Mouse (Mus musculus) MEL (cell line): ENCODE data around the gene B830017H08Rik. TPM values are rescaled to one million over a fixed set of nuclear protein-coding genes. Genes with fewer than 3 reads are reported as not detected.

Source experiments
- DNase-seq: peaks from one replicate; pipeline ENCODE4 v3.0.0; 2011; ENCODE audit warnings: low read depth, low spot score
- H3K27ac ChIP-seq: 2 replicates; pipeline ENCODE4 v1.5.1; 2012; ENCODE audit warnings: low read depth, mild to moderate bottlenecking, control low read depth, low read length, moderate library complexity; ENCODE audit not compliant: control insufficient read depth
- H3K27me3 ChIP-seq, 2 experiments: fragments of 150-350 bp in 1 of 2; sonication (generic) in 1 of 2; 2 replicates each; pipeline ENCODE4 v1.6.1; 2012; ENCODE audit warnings: low read length in 2 of 2, mild to moderate bottlenecking in 2 of 2, improper control_type of control experiment in 1 of 2, moderate library complexity in 1 of 2; ENCODE audit not compliant: insufficient read depth in 2 of 2, control insufficient read depth in 1 of 2
- H3K36me3 ChIP-seq, 2 experiments: 2 replicates each; pipeline ENCODE4 v1.6.1; 2012 to 2014; ENCODE audit warnings: low read length in 2 of 2, improper control_type of control experiment in 1 of 2, inconsistent platforms in 1 of 2, mild to moderate bottlenecking in 1 of 2; ENCODE audit not compliant: insufficient read depth in 2 of 2, control insufficient read depth in 1 of 2
- H3K4me1 ChIP-seq, 2 experiments: fragments of 150-350 bp in 1 of 2; sonication (generic) in 1 of 2; 2 replicates each; pipeline ENCODE4 v1.6.1; 2012; ENCODE audit warnings: low read length in 2 of 2, improper control_type of control experiment in 1 of 2, mild to moderate bottlenecking in 1 of 2; ENCODE audit not compliant: insufficient read depth in 2 of 2, control insufficient read depth in 1 of 2
- H3K4me3 ChIP-seq, 2 experiments: fragments of 150-350 bp in 1 of 2; sonication (generic) in 1 of 2; 2 replicates each; pipeline ENCODE4 v1.5.1; 2012; ENCODE audit warnings: low read depth in 2 of 2, low read length in 2 of 2, mild to moderate bottlenecking in 2 of 2, moderate library complexity in 2 of 2, control low read depth in 1 of 2, improper control_type of control experiment in 1 of 2; ENCODE audit not compliant: control insufficient read depth in 1 of 2, insufficient read depth in 1 of 2
- H3K79me2 ChIP-seq: 2 replicates; pipeline ENCODE4 v1.6.1; 2012; ENCODE audit warnings: mild to moderate bottlenecking, low read length, moderate library complexity; ENCODE audit not compliant: control insufficient read depth, poor library complexity, insufficient read depth
- H3K9ac ChIP-seq: 2 replicates; pipeline ENCODE4 v1.6.1; 2012; ENCODE audit warnings: low read depth, mild to moderate bottlenecking, control low read depth, low read length, moderate library complexity; ENCODE audit not compliant: control insufficient read depth, poor library complexity, severe bottlenecking
- H3K9me3 ChIP-seq: fragments of 150-350 bp; sonication (generic); replicated peaks from 2 replicates; pipeline ENCODE4 v1.6.1; 2012; ENCODE audit warnings: mild to moderate bottlenecking, low read length, improper control_type of control experiment, moderate library complexity; ENCODE audit not compliant: insufficient read depth
- CHD1 ChIP-seq: IDR thresholded peaks from 2 replicates; pipeline ENCODE4 v1.6.1; 2012; ENCODE audit warnings: low read depth, mild to moderate bottlenecking, inconsistent platforms, low read length, improper control_type of control experiment
- CHD2 ChIP-seq: IDR thresholded peaks from 2 replicates; pipeline ENCODE4 v1.6.1; 2011; ENCODE audit warnings: low read length, improper control_type of control experiment
- EP300 ChIP-seq, 2 experiments: IDR thresholded peaks; 2 replicates each; pipeline ENCODE4 v1.6.1; 2011; ENCODE audit warnings: improper control_type of control experiment in 2 of 2, low read length in 2 of 2, low read depth in 1 of 2, mild to moderate bottlenecking in 1 of 2
- ETS1 ChIP-seq: IDR thresholded peaks from 2 replicates; pipeline ENCODE4 v1.6.1; 2012; ENCODE audit warnings: low read depth, mild to moderate bottlenecking, inconsistent platforms, low read length, improper control_type of control experiment, moderate library complexity
- GABPA ChIP-seq: IDR thresholded peaks from 2 replicates; pipeline ENCODE4 v1.6.1; 2012; ENCODE audit warnings: low read depth, mild to moderate bottlenecking, inconsistent platforms, low read length, improper control_type of control experiment, moderate library complexity
- JUND ChIP-seq: IDR thresholded peaks from 2 replicates; pipeline ENCODE4 v1.6.1; 2011; ENCODE audit warnings: low read depth, mild to moderate bottlenecking, improper control_type of control experiment, low read length
- KAT2A ChIP-seq: conservative IDR thresholded peaks from 2 replicates; pipeline ENCODE4 v1.6.1; 2012; ENCODE audit warnings: low read depth, low read length, improper control_type of control experiment, inconsistent platforms
- MAFK ChIP-seq: IDR thresholded peaks from 2 replicates; pipeline ENCODE4 v1.6.1; 2011; ENCODE audit warnings: low read depth, mild to moderate bottlenecking, low read length, improper control_type of control experiment, borderline replicate concordance
- MAZ ChIP-seq: IDR thresholded peaks from 2 replicates; pipeline ENCODE4 v1.6.1; 2012; ENCODE audit warnings: low read depth, mild to moderate bottlenecking, inconsistent platforms, low read length, improper control_type of control experiment
- MXI1 ChIP-seq: IDR thresholded peaks from 2 replicates; pipeline ENCODE4 v1.6.1; 2011; ENCODE audit warnings: mild to moderate bottlenecking, low read depth, low read length, improper control_type of control experiment
- MYC ChIP-seq: IDR thresholded peaks from 2 replicates; pipeline ENCODE4 v1.6.1; 2011; ENCODE audit warnings: low read depth, mild to moderate bottlenecking, low read length, improper control_type of control experiment, moderate library complexity
- NRF1 ChIP-seq: IDR thresholded peaks from 2 replicates; pipeline ENCODE4 v1.6.1; 2014; ENCODE audit warnings: low read depth, mild to moderate bottlenecking, inconsistent platforms, low read length, improper control_type of control experiment, moderate library complexity; ENCODE audit not compliant: poor library complexity, insufficient read depth, severe bottlenecking
- POLR2A ChIP-seq, 2 experiments: IDR thresholded peaks; 2 replicates each; pipeline ENCODE4 v1.6.1; 2011 to 2012; ENCODE audit warnings: low read length in 2 of 2, mild to moderate bottlenecking in 2 of 2, control low read depth in 1 of 2, improper control_type of control experiment in 1 of 2, low read depth in 1 of 2, moderate library complexity in 1 of 2; ENCODE audit not compliant: control insufficient read depth in 1 of 2, insufficient read depth in 1 of 2, poor library complexity in 1 of 2
- POLR2AphosphoS2 ChIP-seq: IDR thresholded peaks from 2 replicates; pipeline ENCODE4 v1.6.1; 2011; ENCODE audit warnings: low read length, improper control_type of control experiment
- RAD21 ChIP-seq: IDR thresholded peaks from 2 replicates; pipeline ENCODE4 v1.6.1; 2011; ENCODE audit warnings: mild to moderate bottlenecking, low read depth, low read length, improper control_type of control experiment
- SIN3A ChIP-seq: IDR thresholded peaks from 2 replicates; pipeline ENCODE4 v1.6.1; 2012; ENCODE audit warnings: low read length, improper control_type of control experiment, inconsistent platforms
- SMC3 ChIP-seq: IDR thresholded peaks from 2 replicates; pipeline ENCODE4 v1.6.1; 2011; ENCODE audit warnings: low read depth, low read length, improper control_type of control experiment
- TBP ChIP-seq: IDR thresholded peaks from 2 replicates; pipeline ENCODE4 v1.8.0; 2011; ENCODE audit warnings: low read depth, low read length, improper control_type of control experiment
- TCF12 ChIP-seq: IDR thresholded peaks from 2 replicates; pipeline ENCODE4 v1.6.1; 2014; ENCODE audit warnings: low read depth, mild to moderate bottlenecking, inconsistent platforms, low read length, improper control_type of control experiment, moderate library complexity
- USF1 ChIP-seq: IDR thresholded peaks from 2 replicates; pipeline ENCODE4 v1.6.1; 2014; ENCODE audit warnings: low read depth, mild to moderate bottlenecking, inconsistent platforms, low read length, improper control_type of control experiment, moderate library complexity
- USF2 ChIP-seq, 2 experiments: IDR thresholded peaks; 2 replicates each; pipeline ENCODE4 v1.6.1; 2011 to 2012; ENCODE audit warnings: improper control_type of control experiment in 2 of 2, low read length in 2 of 2, borderline replicate concordance in 1 of 2, inconsistent platforms in 1 of 2, low read depth in 1 of 2, mild to moderate bottlenecking in 1 of 2; ENCODE audit not compliant: insufficient read depth in 1 of 2
- ZC3H11A ChIP-seq: IDR thresholded peaks from 2 replicates; pipeline ENCODE4 v1.6.1; 2012; ENCODE audit warnings: low read depth, mild to moderate bottlenecking, inconsistent platforms, low read length, improper control_type of control experiment
- ZKSCAN1 ChIP-seq: IDR thresholded peaks from 2 replicates; pipeline ENCODE4 v1.6.1; 2012; ENCODE audit warnings: low read depth, mild to moderate bottlenecking, inconsistent platforms, low read length, improper control_type of control experiment, moderate library complexity
- polyA plus RNA-seq, 2 experiments: library from polyadenylated mRNA; stranded (reverse) in 1 of 2; unstranded in 1 of 2; fragments of >175 nt in 1 of 2; fragments of >200 nt in 1 of 2; gene quantifications; 2 replicates each; pipeline versions ENCODE4 v1.2.1 to v1.2.4; 2012; ENCODE audit warnings: low replicate concordance in 2 of 2, low read depth in 1 of 2; ENCODE audit not compliant: insufficient read length in 2 of 2, insufficient read depth in 1 of 2, missing spikeins in 1 of 2
- total RNA-seq: library from RNA; depleted of rRNA; stranded (reverse); fragments of 300-350 nt; gene quantifications from 2 replicates; pipeline ENCODE4 v1.2.3, GENCODE M21; 2012

The B830017H08Rik gene
- total and polyA plus RNA-seq, 3 experiments = 0.06 TPM; not detected in 2

- no peak overlapping the region for H3K9ac ChIP-seq
- no peak for DNase-seq
- no peak overlapping the region for H3K4me3 ChIP-seq
- peaks cover 2 to 5% of the 10 kb centered on the region in 2 experiments; a peak in 3 of 4 replicates for H3K4me1 ChIP-seq
- no peak overlapping the region for H3K27ac ChIP-seq
- H3K9me3 ChIP-seq = no peaks in the 10 kb centered on the region
- no peaks in the 10 kb centered on the region for H3K79me2 ChIP-seq
- TF ChIP-seq TCF12 = no peak
- H3K36me3 ChIP-seq = peaks cover 0 to under 1% of the 10 kb centered on the region in 2 experiments; a peak in 3 of 4 replicates
- no peaks in the 10 kb centered on the region for H3K27me3 ChIP-seq
These were observed 7.1 kb downstream of the B830017H08Rik start for GRCm38 (mm10) chr16:17839976-17840375.

- Histone ChIP-seq H3K9ac (no peak overlapping the region), H3K4me1 (no peaks in the 10 kb centered on the region), H3K36me3 (peaks cover 0 to 4% of the 10 kb centered on the region in 2 experiments; a peak in 1 of 4 replicates), H3K27me3 (no peaks in the 10 kb centered on the region)
- TF ChIP-seq MXI1 = no peak
- TF ChIP-seq ZC3H11A = no peak
- no peak for TF ChIP-seq ZKSCAN1
- no peak for TF ChIP-seq CHD2
- TF ChIP-seq NRF1 = no peak
- TF ChIP-seq POLR2A (IDR thresholded peaks at IDR 0.05; ENCODE audit: control insufficient read depth in 1 of 2, insufficient read depth in 1 of 2, low read depth in 1 of 2, low read length in 2 of 2, poor library complexity in 1 of 2) = no peak
- no peak for TF ChIP-seq MAZ
- TF ChIP-seq TBP = no peak
- TF ChIP-seq POLR2AphosphoS2 = no peak
- no peak for TF ChIP-seq ETS1
- TF ChIP-seq MAFK = no peak
- TF ChIP-seq, all 39 proteins: peak for 0
- no peak overlapping the region for H3K27ac ChIP-seq
- no peak for DNase-seq
- no peak overlapping the region for H3K4me3 ChIP-seq
- no peaks in the 10 kb centered on the region for H3K79me2 ChIP-seq
- H3K9me3 ChIP-seq = no peaks in the 10 kb centered on the region
These were observed 9.5 kb downstream of the B830017H08Rik start for GRCm38 (mm10) chr16:17842437-17842836.

GRCm38 (mm10) chr16:17843701-17844365 is 10.9 kb downstream of the B830017H08Rik start:
- Histone ChIP-seq H3K27ac (no peak overlapping the region), H3K4me1 (peaks cover 1 to 5% of the 10 kb centered on the region in 2 experiments; a peak in 3 of 4 replicates), H3K4me3 (no peak overlapping the region), H3K36me3 (peaks cover 4 to 7% of the 10 kb centered on the region in 2 experiments), H3K79me2 (no peaks in the 10 kb centered on the region), H3K9me3 (no peaks in the 10 kb centered on the region), H3K9ac (no peak overlapping the region), H3K27me3 (no peaks in the 10 kb centered on the region)
- no peak for TF ChIP-seq SMC3
- TF ChIP-seq MYC = no peak
- no peak for TF ChIP-seq ZKSCAN1
- TF ChIP-seq USF2 (IDR thresholded peaks at IDR 0.05; ENCODE audit: borderline replicate concordance in 1 of 2, insufficient read depth in 1 of 2, low read depth in 1 of 2, low read length in 2 of 2) = no peak
- TF ChIP-seq MXI1 = no peak
- no peak for TF ChIP-seq GABPA
- TF ChIP-seq CHD1 = no peak
- no peak for TF ChIP-seq EP300 (IDR thresholded peaks at IDR 0.05; ENCODE audit: low read depth in 1 of 2, low read length in 2 of 2)
- no peak for TF ChIP-seq SIN3A
- no peak for TF ChIP-seq JUND
- TF ChIP-seq RAD21 = no peak
- no peak for TF ChIP-seq KAT2A
- TF ChIP-seq TBP = no peak
- TF ChIP-seq TCF12 = no peak
- no peak for TF ChIP-seq ZC3H11A
- no peak for TF ChIP-seq NRF1
- no peak for TF ChIP-seq USF1
- TF ChIP-seq POLR2AphosphoS2 = no peak
- no peak for DNase-seq
